Mouse (Mus musculus): ENCODE measurements around the gene Hoxc10. TPM values are rescaled to one million over a fixed set of nuclear protein-coding genes. Genes with fewer than 3 reads are reported as not detected.

Hoxc10 gene
- polyA plus RNA-seq, 1 experiment from 2014 or later: not detected

- ATAC-seq (no peak), DNase-seq (no peak)
- TF ChIP-seq EP300 (IDR thresholded peaks at IDR 0.05; ENCODE audit: low read depth): no peak
- TF ChIP-seq CTCF (IDR thresholded peaks at IDR 0.05; ENCODE audit: low read depth): no peak
- H3K9me3 ChIP-seq (ENCODE audit: low read length): no peaks in the 10 kb centered on the region
- H3K27ac ChIP-seq (ENCODE audit: low read depth): no peak overlapping the region
- H3K4me3 ChIP-seq (ENCODE audit: low read depth, low read length): no peak overlapping the region
- H3K9ac ChIP-seq (replicated peaks): no peak overlapping the region
- WGBS (ENCODE audit: insufficient replicate concordance): 4% methylated on average over 12 of the region's 12 CpGs
- H3K4me2 ChIP-seq (ENCODE audit: low read depth, low read length): no peak overlapping the region
- peaks cover 99% of the 10 kb centered on the region for H3K27me3 ChIP-seq (ENCODE audit: insufficient read depth, low read length)
- H3K36me3 ChIP-seq (replicated peaks; ENCODE audit: insufficient read depth, low read length): no peaks in the 10 kb centered on the region
- no peaks in the 10 kb centered on the region for H3K4me1 ChIP-seq (ENCODE audit: insufficient read depth)
Measured at GRCm38 (mm10) chr15:102934438-102934837, 32.2 kb upstream of the Hoxc10 start.

- peaks cover 100% of the 10 kb centered on the region for H3K27me3 ChIP-seq (ENCODE audit: insufficient read depth, low read length)
- 3% methylated on average over 26 of the region's 27 CpGs for WGBS (ENCODE audit: insufficient replicate concordance)
- TF ChIP-seq CTCF (IDR thresholded peaks at IDR 0.05; ENCODE audit: low read depth) (no peak), EP300 (IDR thresholded peaks at IDR 0.05; ENCODE audit: low read depth) (no peak)
Measured at GRCm38 (mm10) chr15:102934897-102935296, 31.7 kb upstream of the Hoxc10 start.

GRCm38 (mm10) chr15:102936279-102936972 is 30.2 kb upstream of the Hoxc10 start, which contains the start of gene Hoxc12:
TSS of gene Hoxc12 (plus strand) at chr15:102936757.
- TF ChIP-seq EP300 (IDR thresholded peaks at IDR 0.05; ENCODE audit: low read depth) (no peak), CTCF (IDR thresholded peaks at IDR 0.05; ENCODE audit: low read depth) (no peak)
- ATAC-seq (no peak), DNase-seq (no peak)
- Histone ChIP-seq H3K4me3 (ENCODE audit: low read depth, low read length) (no peak within 1 kb of the TSS), H3K27me3 (ENCODE audit: insufficient read depth, low read length) (peaks cover 100% of the 10 kb centered on the region), H3K4me2 (ENCODE audit: low read depth, low read length) (no peak within 1 kb of the TSS), H3K27ac (ENCODE audit: low read depth) (no peak within 1 kb of the TSS), H3K4me1 (ENCODE audit: insufficient read depth) (no peaks in the 10 kb centered on the region), H3K9me3 (ENCODE audit: low read length) (no peaks in the 10 kb centered on the region), H3K36me3 (replicated peaks; ENCODE audit: insufficient read depth, low read length) (no peaks in the 10 kb centered on the region), H3K9ac (replicated peaks) (no peak within 1 kb of the TSS)
- WGBS (ENCODE audit: insufficient replicate concordance): 2% methylated on average over 31 of the region's 31 CpGs

More at GRCm38 (mm10) chr15:102934897-102935296, 31.7 kb upstream of the Hoxc10 start:
- Histone ChIP-seq H3K36me3 (replicated peaks; ENCODE audit: insufficient read depth, low read length) (no peaks in the 10 kb centered on the region), H3K4me2 (ENCODE audit: low read depth, low read length) (no peak overlapping the region), H3K9ac (replicated peaks) (no peak overlapping the region), H3K4me3 (ENCODE audit: low read depth, low read length) (no peak overlapping the region), H3K9me3 (ENCODE audit: low read length) (no peaks in the 10 kb centered on the region), H3K27ac (ENCODE audit: low read depth) (no peak overlapping the region), H3K4me1 (ENCODE audit: insufficient read depth) (no peaks in the 10 kb centered on the region)
- no peak for DNase-seq
- no peak for ATAC-seq

GRCm38 (mm10) chr15:102937036-102937666 is 29.4 kb upstream of the Hoxc10 start:
- Histone ChIP-seq H3K36me3 (replicated peaks; ENCODE audit: insufficient read depth, low read length) (no peaks in the 10 kb centered on the region), H3K4me2 (ENCODE audit: low read depth, low read length) (no peak overlapping the region), H3K9ac (replicated peaks) (no peak overlapping the region), H3K4me3 (ENCODE audit: low read depth, low read length) (no peak overlapping the region), H3K9me3 (ENCODE audit: low read length) (no peaks in the 10 kb centered on the region), H3K27ac (ENCODE audit: low read depth) (no peak overlapping the region), H3K4me1 (ENCODE audit: insufficient read depth) (no peaks in the 10 kb centered on the region), H3K27me3 (ENCODE audit: insufficient read depth, low read length) (peaks cover 100% of the 10 kb centered on the region)
- 2% methylated on average over 48 of the region's 50 CpGs for WGBS (ENCODE audit: insufficient replicate concordance)
- DNase-seq (no peak), ATAC-seq (no peak)
- TF ChIP-seq CTCF (IDR thresholded peaks at IDR 0.05; ENCODE audit: low read depth): no peak
- no peak for TF ChIP-seq EP300 (IDR thresholded peaks at IDR 0.05; ENCODE audit: low read depth)

GRCm38 (mm10) chr15:102939256-102940155 is 27.1 kb upstream of the Hoxc10 start:
- 4% methylated on average over 34 of the region's 34 CpGs for WGBS (ENCODE audit: insufficient replicate concordance)
- H3K9ac ChIP-seq (replicated peaks): no peak overlapping the region
- no peak overlapping the region for H3K27ac ChIP-seq (ENCODE audit: low read depth)
- ATAC-seq: no peak
- no peaks in the 10 kb centered on the region for H3K9me3 ChIP-seq (ENCODE audit: low read length)
- DNase-seq: no peak
- H3K4me2 ChIP-seq (ENCODE audit: low read depth, low read length): no peak overlapping the region
- H3K4me3 ChIP-seq (ENCODE audit: low read depth, low read length): no peak overlapping the region
- peaks cover 100% of the 10 kb centered on the region for H3K27me3 ChIP-seq (ENCODE audit: insufficient read depth, low read length)
- H3K36me3 ChIP-seq (replicated peaks; ENCODE audit: insufficient read depth, low read length): no peaks in the 10 kb centered on the region
- no peaks in the 10 kb centered on the region for H3K4me1 ChIP-seq (ENCODE audit: insufficient read depth)
- no peak for TF ChIP-seq CTCF (IDR thresholded peaks at IDR 0.05; ENCODE audit: low read depth)
- no peak for TF ChIP-seq EP300 (IDR thresholded peaks at IDR 0.05; ENCODE audit: low read depth)

Data from liver, postnatal 0 days (tissue).